Mouse (Mus musculus) hindbrain, embryonic 12.5 days (tissue): ENCODE results near the gene Fut1. TPM values are rescaled to one million over a fixed set of nuclear protein-coding genes. Genes with fewer than 3 reads are reported as not detected.

Experiments used
- ATAC-seq: fragments of 200-750 bp; cut with Nextera tagmentation; 2 replicates; pipeline ENCODE4 v1.8.0; 2017; ENCODE audit warnings: moderate TSS enrichment; ENCODE audit not compliant: low FRiP score
- H3K27ac ChIP-seq: fragments of 300-500 bp; sonication (generic); 2 replicates; pipeline ENCODE4 v1.5.1; 2016; ENCODE audit warnings: mild to moderate bottlenecking
- H3K27me3 ChIP-seq: fragments of 300-500 bp; sonication (generic); 2 replicates; pipeline ENCODE4 v1.6.1; 2016; ENCODE audit warnings: mild to moderate bottlenecking
- H3K36me3 ChIP-seq: fragments of 300-500 bp; sonication (generic); 2 replicates; pipeline ENCODE4 v1.6.1; 2016; ENCODE audit warnings: mild to moderate bottlenecking
- H3K4me1 ChIP-seq: fragments of 300-500 bp; sonication (generic); 2 replicates; pipeline ENCODE4 v1.6.1; 2016
- H3K4me2 ChIP-seq: fragments of 300-500 bp; sonication (generic); replicated peaks from 2 replicates; pipeline ENCODE4 v1.6.1; 2016; ENCODE audit warnings: mild to moderate bottlenecking
- H3K4me3 ChIP-seq: fragments of 300-500 bp; sonication (generic); 2 replicates; pipeline ENCODE4 v1.5.1; 2016; ENCODE audit warnings: mild to moderate bottlenecking
- H3K9ac ChIP-seq: fragments of 300-500 bp; sonication (generic); 2 replicates; pipeline ENCODE4 v1.6.1; 2016; ENCODE audit warnings: mild to moderate bottlenecking, moderate library complexity
- H3K9me3 ChIP-seq: fragments of 300-500 bp; sonication (generic); replicated peaks from 2 replicates; pipeline ENCODE4 v1.6.1; 2016; ENCODE audit warnings: mild to moderate bottlenecking
- WGBS: fragments of 180-500 bp; shearing (Covaris S2); methylation state at CpG from one replicate; pipeline ENCODE4 v1.1.7; 2016; 5-methylcytosine and 5-hydroxymethylcytosine counted together
- polyA plus RNA-seq: library from polyadenylated mRNA; unstranded; fragments of >200 nt; fragmentation: Nextera tagmentation; extraction: Ambion mirVana; gene quantifications from 2 replicates; pipeline ENCODE4 v1.2.1, GENCODE M21; 2016

Gene Fut1
- polyA plus RNA-seq, 1 experiment from 2014 or later = not detected

GRCm38 (mm10) chr7:45618316-45618715, 1.2 kb downstream of the Fut1 start:
- Histone ChIP-seq H3K4me1 (peaks cover 9% of the 10 kb centered on the region), H3K27me3 (peaks cover 45% of the 10 kb centered on the region), H3K9me3 (no peaks in the 10 kb centered on the region), H3K9ac (no peak overlapping the region), H3K36me3 (no peaks in the 10 kb centered on the region), H3K4me2 (no peak overlapping the region), H3K4me3 (no peak overlapping the region), H3K27ac (no peak overlapping the region)
- WGBS = 80% methylated on average over 5 of the region's 5 CpGs
- no peak for ATAC-seq

- H3K27ac ChIP-seq = no peak overlapping the region
- no peaks in the 10 kb centered on the region for H3K36me3 ChIP-seq
- H3K9ac ChIP-seq = no peak overlapping the region
- peaks cover 45% of the 10 kb centered on the region for H3K27me3 ChIP-seq
- H3K4me2 ChIP-seq = no peak overlapping the region
- ATAC-seq = no peak
- H3K4me3 ChIP-seq = no peak overlapping the region
- WGBS = 91% methylated on average over 5 of the region's 5 CpGs
- H3K9me3 ChIP-seq = no peaks in the 10 kb centered on the region
- H3K4me1 ChIP-seq = peaks cover 9% of the 10 kb centered on the region
These were observed 2.5 kb downstream of the Fut1 start for GRCm38 (mm10) chr7:45619592-45619991.

GRCm38 (mm10) chr7:45621443-45621842, 4.4 kb downstream of the Fut1 start, which contains the start of gene Izumo1:
Gene Izumo1, plus strand, starts transcription at chr7:45621811.
- Histone ChIP-seq H3K4me2 (no peak within 1 kb of the TSS), H3K27ac (no peak within 1 kb of the TSS), H3K4me3 (no peak within 1 kb of the TSS), H3K9ac (no peak within 1 kb of the TSS), H3K36me3 (no peaks in the 10 kb centered on the region), H3K9me3 (no peaks in the 10 kb centered on the region), H3K27me3 (peaks cover 34% of the 10 kb centered on the region), H3K4me1 (peaks cover 6% of the 10 kb centered on the region)
- WGBS = 33% methylated on average over 9 of the region's 9 CpGs
- no peak for ATAC-seq

GRCm38 (mm10) chr7:45623507-45623906, 6.4 kb downstream of the Fut1 start:
- Histone ChIP-seq H3K27me3 (peaks cover 37% of the 10 kb centered on the region), H3K9me3 (no peaks in the 10 kb centered on the region), H3K9ac (no peak overlapping the region), H3K4me1 (peaks cover 10% of the 10 kb centered on the region), H3K27ac (no peak overlapping the region), H3K4me3 (no peak overlapping the region), H3K36me3 (no peaks in the 10 kb centered on the region), H3K4me2 (no peak overlapping the region)
- 93% methylated on average over 11 of the region's 11 CpGs for WGBS
- ATAC-seq = no peak

GRCm38 (mm10) chr7:45624718-45625117, 7.6 kb downstream of the Fut1 start:
- no peak overlapping the region for H3K4me2 ChIP-seq
- H3K27me3 ChIP-seq = peaks cover 33% of the 10 kb centered on the region
- 0 out of 2 replicates have a peak overlapping the region, but pooled peaks have one; percentile 2 for H3K9ac ChIP-seq
- H3K9me3 ChIP-seq = no peaks in the 10 kb centered on the region
- no peak overlapping the region for H3K4me3 ChIP-seq
- no peak for ATAC-seq
- H3K27ac ChIP-seq = no peak overlapping the region
- 83% methylated on average over 3 of the region's 3 CpGs for WGBS
- peaks cover 12% of the 10 kb centered on the region for H3K4me1 ChIP-seq
- no peaks in the 10 kb centered on the region for H3K36me3 ChIP-seq

GRCm38 (mm10) chr7:45625481-45625880, 8.4 kb downstream of the Fut1 start:
- Histone ChIP-seq H3K9me3 (no peaks in the 10 kb centered on the region), H3K4me1 (peaks cover 12% of the 10 kb centered on the region), H3K9ac (no peak overlapping the region), H3K4me3 (no peak overlapping the region), H3K27ac (no peak overlapping the region), H3K4me2 (no peak overlapping the region), H3K27me3 (peaks cover 28% of the 10 kb centered on the region), H3K36me3 (no peaks in the 10 kb centered on the region)
- ATAC-seq = no peak
- WGBS = 92% methylated on average over 8 of the region's 8 CpGs

- Histone ChIP-seq H3K4me2 (no peak overlapping the region), H3K27me3 (peaks cover 37% of the 10 kb centered on the region), H3K9me3 (no peaks in the 10 kb centered on the region), H3K4me1 (peaks cover 12% of the 10 kb centered on the region), H3K36me3 (no peaks in the 10 kb centered on the region), H3K27ac (no peak overlapping the region), H3K4me3 (no peak overlapping the region), H3K9ac (no peak overlapping the region)
- ATAC-seq = no peak
- 87% methylated on average over 7 of the region's 7 CpGs for WGBS
These were observed 9.5 kb downstream of the Fut1 start for GRCm38 (mm10) chr7:45626571-45627076.

- H3K27ac ChIP-seq = peak within 1 kb of the TSS; percentile 84
- no peak for ATAC-seq
- H3K9ac ChIP-seq = peak within 1 kb of the TSS; percentile 83
- H3K4me3 ChIP-seq = peak within 1 kb of the TSS; percentile 56
- H3K9me3 ChIP-seq = no peaks in the 10 kb centered on the region
- H3K27me3 ChIP-seq = peaks cover 43% of the 10 kb centered on the region
- H3K4me2 ChIP-seq = peak within 1 kb of the TSS; percentile 96
- H3K4me1 ChIP-seq = peaks cover 13% of the 10 kb centered on the region
- H3K36me3 ChIP-seq = no peaks in the 10 kb centered on the region
- 82% methylated on average over 9 of the region's 9 CpGs for WGBS
These were observed 10.2 kb downstream of the Fut1 start, which contains the start of gene Rasip1 for GRCm38 (mm10) chr7:45627261-45627660. Gene Rasip1, plus strand, starts transcription at chr7:45627488.

GRCm38 (mm10) chr7:45628364-45629294, 11.5 kb downstream of the Fut1 start:
- Histone ChIP-seq H3K9me3 (no peaks in the 10 kb centered on the region), H3K4me1 (peaks cover 18% of the 10 kb centered on the region), H3K4me3 (peak overlapping the region; percentile 56), H3K27me3 (peaks cover 57% of the 10 kb centered on the region), H3K36me3 (no peaks in the 10 kb centered on the region), H3K9ac (peak overlapping the region; percentile 83), H3K27ac (peak overlapping the region; percentile 84), H3K4me2 (peak overlapping the region; percentile 96)
- peak; percentile 80 for ATAC-seq
- 2% methylated on average over 102 of the region's 105 CpGs for WGBS

- Histone ChIP-seq H3K36me3 (no peaks in the 10 kb centered on the region), H3K4me1 (peaks cover 18% of the 10 kb centered on the region), H3K4me3 (no peak overlapping the region), H3K27me3 (peaks cover 61% of the 10 kb centered on the region), H3K9me3 (no peaks in the 10 kb centered on the region), H3K9ac (no peak overlapping the region), H3K27ac (no peak overlapping the region), H3K4me2 (no peak overlapping the region)
- ATAC-seq = no peak
- WGBS = 69% methylated on average over 23 of the region's 23 CpGs
These were observed 13.2 kb downstream of the Fut1 start for GRCm38 (mm10) chr7:45630064-45630907.

GRCm38 (mm10) chr7:45632499-45632898, 15.4 kb downstream of the Fut1 start:
- Histone ChIP-seq H3K27me3 (peaks cover 50% of the 10 kb centered on the region), H3K27ac (no peak overlapping the region), H3K9me3 (no peaks in the 10 kb centered on the region), H3K4me2 (peak overlapping the region; percentile 49), H3K4me3 (peak overlapping the region; percentile 23), H3K9ac (peak overlapping the region; percentile 59), H3K36me3 (no peaks in the 10 kb centered on the region), H3K4me1 (peaks cover 18% of the 10 kb centered on the region)
- no peak for ATAC-seq
- WGBS = 16% methylated on average over 30 of the region's 35 CpGs
